Mouse (Mus musculus) bone marrow, adult 2 months (tissue): ENCODE results near the gene Cyfip2.

Source experiments
- CTCF ChIP-seq: fragments of 200-500 bp; IDR thresholded peaks from 2 replicates; pipeline ENCODE4 v1.5.1; 2011; ENCODE audit warnings: low read length, control low read depth; ENCODE audit not compliant: control insufficient read depth, insufficient read depth
- POLR2A ChIP-seq: fragments of 200-500 bp; IDR thresholded peaks from 2 replicates; pipeline ENCODE4 v1.6.1; 2011; ENCODE audit warnings: low read depth, mild to moderate bottlenecking, control low read depth, low read length, borderline replicate concordance; ENCODE audit not compliant: control insufficient read depth

DNA sequence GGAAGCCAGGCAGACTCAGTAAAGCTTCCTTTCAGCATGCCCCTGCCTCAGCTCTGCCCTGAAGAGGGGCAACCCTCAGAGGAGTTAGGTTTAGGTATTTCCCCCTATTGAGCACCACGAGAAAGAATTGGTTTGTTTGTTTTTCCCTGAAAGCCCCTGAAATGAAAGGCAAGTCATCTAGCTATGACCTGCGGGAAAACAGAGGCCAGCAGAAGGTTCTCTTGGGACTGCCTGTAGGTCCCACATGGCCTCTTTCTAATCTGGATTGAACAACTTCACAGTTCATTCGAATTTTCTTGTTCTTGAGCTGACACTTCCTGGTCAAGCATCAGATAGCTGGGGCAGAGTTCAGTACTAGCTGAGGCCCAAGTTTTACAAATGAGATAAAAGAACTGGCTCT, 100.8 kb downstream of the Cyfip2 start:
- no peak for TF ChIP-seq CTCF
- TF ChIP-seq POLR2A = no peak
